Mouse (Mus musculus) pancreas, adult 10 weeks (tissue): ENCODE results near the gene Ddx21. TPM values are rescaled to one million over a fixed set of nuclear protein-coding genes. Genes with fewer than 3 reads are reported as not detected.

ENCODE experiments used
- polyA plus RNA-seq: library from polyadenylated mRNA; stranded (reverse); fragments of 350-450 nt; fragmentation: Illumina TruSeq; extraction: RNeasy Lipid Tissue Mini Kit (QIAGEN cat#74804); gene quantifications from one replicate; pipeline ENCODE4 v1.2.3, GENCODE M21; 2015; ENCODE audit warnings: low read depth, low replicate concordance; ENCODE audit not compliant: insufficient read depth

The Ddx21 gene
- 6.6 TPM for polyA plus RNA-seq

DNA sequence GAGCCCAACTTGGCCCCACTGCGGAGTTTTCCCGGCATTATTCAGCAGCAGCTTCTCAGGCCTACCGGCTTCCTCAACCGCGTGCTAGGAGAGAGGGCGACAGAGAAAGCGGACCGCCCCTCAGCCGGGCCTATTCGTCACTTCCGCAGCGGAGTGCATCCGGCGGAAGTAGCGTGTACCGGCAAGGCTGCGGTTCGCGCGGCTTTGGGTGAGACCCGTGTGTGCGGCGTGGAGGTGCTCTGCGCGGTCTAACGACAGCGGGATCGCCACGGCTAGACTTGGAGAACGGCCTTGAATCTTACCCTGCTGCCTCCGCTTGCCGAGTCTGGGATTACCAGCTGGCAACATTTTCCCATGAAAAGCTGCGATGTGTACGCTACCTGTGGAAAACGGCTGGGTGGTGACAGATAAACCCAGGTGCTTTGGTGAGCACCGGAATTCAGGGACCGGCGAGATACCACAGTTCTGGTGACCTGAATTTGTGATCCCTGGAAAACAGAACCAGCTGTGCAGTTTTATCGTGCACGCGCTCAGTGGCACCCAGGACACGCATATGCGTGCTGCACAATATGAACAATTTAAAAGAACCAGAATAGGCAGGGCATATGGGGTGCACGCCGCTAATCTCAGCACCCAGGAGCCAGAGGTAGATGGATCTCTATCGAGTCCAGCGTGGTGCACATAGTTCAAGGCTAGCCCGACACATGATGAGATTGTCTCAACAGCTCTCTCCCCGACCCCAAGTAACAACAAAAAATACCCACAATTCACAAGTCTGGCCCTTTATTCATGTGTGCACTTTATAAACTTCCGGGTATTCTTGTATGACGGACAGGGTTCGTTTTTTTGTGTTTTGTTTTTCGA, at the start of gene Ddx21:
Gene Ddx21 (minus strand): TSS at position 105 of the 864 bp plus-strand sequence.

GRCm38 (mm10) chr10:62650881-62651810, 49.1 kb upstream of the Ddx21 start, which contains the start of gene Ddx50:
Gene Ddx50 (minus strand): TSS chr10:62651218.

DNA sequence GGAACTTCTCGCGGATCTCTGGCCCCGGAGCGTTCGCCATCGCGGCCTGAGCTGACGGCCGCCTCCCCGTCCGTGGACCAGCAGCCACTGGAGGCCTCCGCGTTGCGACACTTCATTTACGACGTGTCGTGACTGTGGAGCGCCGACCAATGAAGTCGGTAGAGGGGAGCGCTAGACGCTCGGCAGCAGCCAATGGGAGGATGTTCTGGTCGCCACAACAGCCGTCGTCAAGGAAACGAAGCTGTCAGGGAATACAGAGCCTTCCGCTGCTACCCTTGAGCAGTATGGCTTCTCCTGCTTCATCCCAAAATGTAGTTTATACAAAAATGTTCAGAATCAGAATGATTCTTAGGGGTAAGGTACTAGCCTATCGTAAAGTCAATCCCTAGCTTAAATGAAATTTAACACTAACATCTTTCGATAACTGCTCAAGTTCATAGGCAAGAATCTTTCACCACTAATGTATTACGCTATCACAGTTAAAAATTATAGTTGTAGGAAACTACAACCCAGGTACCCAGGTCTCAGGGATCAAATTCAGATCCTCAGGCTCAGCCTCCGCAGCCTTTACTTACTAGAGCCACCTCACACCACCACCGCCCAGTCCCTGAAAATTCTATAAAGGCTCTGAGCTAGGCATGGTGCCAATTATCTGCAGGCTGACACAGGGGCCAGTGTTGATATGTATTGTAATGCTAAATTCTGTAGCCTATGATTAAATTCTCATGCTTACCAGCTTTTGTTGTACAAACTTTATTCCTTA, 23.6 kb downstream of the Ddx21 start, which contains the start of gene Kif1bp:
Gene Kif1bp (minus strand): TSS at position 120 of the 763 bp plus-strand sequence.

Other genes with a start within 250 kb of the Ddx21 start
- 5.0 TPM for gene Hk1, start 222.4 kb downstream of the Ddx21 start, polyA plus RNA-seq
- 0.59 TPM for gene Hkdc1, start 179.8 kb downstream of the Ddx21 start, polyA plus RNA-seq
- not detected for gene 4930507D05Rik, start 152.8 kb downstream of the Ddx21 start, polyA plus RNA-seq
- gene Supv3l1, start 152.5 kb downstream of the Ddx21 start, polyA plus RNA-seq, result 5.5 TPM
- 7.6 TPM for gene Vps26a, start 115.5 kb downstream of the Ddx21 start, polyA plus RNA-seq
- 33.7 TPM for gene Srgn, start 74.8 kb downstream of the Ddx21 start, polyA plus RNA-seq
- gene Kif1bp, start 23.8 kb downstream of the Ddx21 start, polyA plus RNA-seq, result 9.3 TPM
- gene Ddx50, start 48.9 kb upstream of the Ddx21 start, polyA plus RNA-seq, result 36.9 TPM
- 1.6 TPM for gene Stox1, start 123.8 kb upstream of the Ddx21 start, polyA plus RNA-seq
- 18.3 TPM for gene Ccar1, start 190.0 kb upstream of the Ddx21 start, polyA plus RNA-seq